Mouse (Mus musculus) limb, embryonic 11.5 days (tissue): ENCODE results near the gene Ldb3. TPM values are rescaled to one million over a fixed set of nuclear protein-coding genes. Genes with fewer than 3 reads are reported as not detected.

Experiments used
- ATAC-seq: fragments of 200-750 bp; cut with Nextera tagmentation; 2 replicates; pipeline ENCODE4 v1.8.0; 2017; ENCODE audit warnings: low read depth; ENCODE audit not compliant: insufficient number of reproducible peaks, low FRiP score, low TSS enrichment
- DNase-seq: peaks from one replicate; pipeline ENCODE4 v3.0.0-alpha.2; 2015; ENCODE audit warnings: low spot score
- H3K27ac ChIP-seq: fragments of 300-500 bp; sonication (generic); replicated peaks from 2 replicates; pipeline ENCODE4 v1.5.1; 2014; ENCODE audit warnings: low read depth, mild to moderate bottlenecking, low read length
- H3K27me3 ChIP-seq: fragments of 300-500 bp; sonication (generic); 2 replicates; pipeline ENCODE4 v1.6.1; 2014; ENCODE audit warnings: mild to moderate bottlenecking, low read length, mixed read lengths; ENCODE audit not compliant: control insufficient read depth, insufficient read depth
- H3K36me3 ChIP-seq: fragments of 300-500 bp; sonication (generic); 2 replicates; pipeline ENCODE4 v1.6.1; 2014; ENCODE audit warnings: mild to moderate bottlenecking, low read length, moderate library complexity, mixed read lengths; ENCODE audit not compliant: control insufficient read depth, insufficient read depth
- H3K4me1 ChIP-seq: fragments of 300-500 bp; sonication (generic); 2 replicates; pipeline ENCODE4 v1.6.1; 2014; ENCODE audit warnings: low read length, mixed read lengths; ENCODE audit not compliant: control insufficient read depth, insufficient read depth
- H3K4me2 ChIP-seq: fragments of 300-500 bp; sonication (generic); 2 replicates; pipeline ENCODE4 v1.6.1; 2014; ENCODE audit warnings: low read depth, mild to moderate bottlenecking, moderate library complexity; ENCODE audit not compliant: severe bottlenecking
- H3K4me3 ChIP-seq: fragments of 300-500 bp; sonication (generic); 2 replicates; pipeline ENCODE4 v1.5.1; 2014; ENCODE audit warnings: low read depth, low read length
- H3K9ac ChIP-seq: fragments of 300-500 bp; sonication (generic); 2 replicates; pipeline ENCODE4 v1.6.1; 2014; ENCODE audit warnings: mild to moderate bottlenecking, low read length
- H3K9me3 ChIP-seq: fragments of 300-500 bp; sonication (generic); 2 replicates; pipeline ENCODE4 v1.6.1; 2016; ENCODE audit warnings: low read length; ENCODE audit not compliant: control insufficient read depth
- WGBS: fragments of 180-500 bp; shearing (Covaris S2); extraction: QIAGEN DNeasy Blood & Tissue Kit; methylation state at CpG from one replicate; pipeline ENCODE4 v1.1.7; 2014; 5-methylcytosine and 5-hydroxymethylcytosine counted together
- polyA plus RNA-seq: library from polyadenylated mRNA; unstranded; fragments of >200 nt; fragmentation: Nextera tagmentation; extraction: Ambion mirVana; gene quantifications from 2 replicates; pipeline ENCODE4 v1.2.1, GENCODE M21; 2014

Ldb3 gene
- polyA plus RNA-seq, 1 experiment from 2014 or later: 0.68 TPM

GRCm38 (mm10) chr14:34517959-34518544 is 70.4 kb downstream of the Ldb3 start:
- no peak overlapping the region for H3K27ac ChIP-seq
- 89% methylated on average over 8 of the region's 8 CpGs for WGBS

GRCm38 (mm10) chr14:34516960-34517577 is 71.4 kb downstream of the Ldb3 start:
- no peak for DNase-seq
- Histone ChIP-seq H3K27ac (no peak overlapping the region), H3K9me3 (no peaks in the 10 kb centered on the region), H3K4me1 (no peaks in the 10 kb centered on the region), H3K4me3 (no peak overlapping the region), H3K4me2 (no peak overlapping the region), H3K27me3 (no peaks in the 10 kb centered on the region), H3K9ac (no peak overlapping the region), H3K36me3 (no peaks in the 10 kb centered on the region)
- ATAC-seq: no peak
- WGBS: 85% methylated on average over 10 of the region's 10 CpGs

More at GRCm38 (mm10) chr14:34517959-34518544, 70.4 kb downstream of the Ldb3 start:
- no peaks in the 10 kb centered on the region for H3K36me3 ChIP-seq
- no peaks in the 10 kb centered on the region for H3K9me3 ChIP-seq
- no peaks in the 10 kb centered on the region for H3K27me3 ChIP-seq
- no peak for ATAC-seq
- DNase-seq: no peak
- no peak overlapping the region for H3K4me3 ChIP-seq
- H3K4me2 ChIP-seq: no peak overlapping the region
- no peak overlapping the region for H3K9ac ChIP-seq
- no peaks in the 10 kb centered on the region for H3K4me1 ChIP-seq

- H3K27ac ChIP-seq: no peak overlapping the region
- no peak overlapping the region for H3K4me3 ChIP-seq
- no peaks in the 10 kb centered on the region for H3K36me3 ChIP-seq
- H3K4me1 ChIP-seq: no peaks in the 10 kb centered on the region
- H3K27me3 ChIP-seq: no peaks in the 10 kb centered on the region
- ATAC-seq: no peak
- WGBS: 92% methylated on average over 5 of the region's 5 CpGs
- H3K9me3 ChIP-seq: no peaks in the 10 kb centered on the region
- no peak overlapping the region for H3K4me2 ChIP-seq
- H3K9ac ChIP-seq: no peak overlapping the region
- DNase-seq: no peak
Measured at GRCm38 (mm10) chr14:34515860-34516259, 72.6 kb downstream of the Ldb3 start.

GRCm38 (mm10) chr14:34514120-34514519 is 74.4 kb downstream of the Ldb3 start:
- no peaks in the 10 kb centered on the region for H3K27me3 ChIP-seq
- 44% methylated on average over 6 of the region's 6 CpGs for WGBS
- H3K9me3 ChIP-seq: no peaks in the 10 kb centered on the region
- no peak overlapping the region for H3K4me3 ChIP-seq
- DNase-seq: no peak
- no peak overlapping the region for H3K9ac ChIP-seq
- H3K4me1 ChIP-seq: no peaks in the 10 kb centered on the region
- H3K36me3 ChIP-seq: no peaks in the 10 kb centered on the region
- H3K27ac ChIP-seq: no peak overlapping the region
- H3K4me2 ChIP-seq: no peak overlapping the region
- ATAC-seq: no peak

GRCm38 (mm10) chr14:34512602-34513001 is 75.9 kb downstream of the Ldb3 start:
- Histone ChIP-seq H3K9me3 (no peaks in the 10 kb centered on the region), H3K4me1 (peaks cover 4% of the 10 kb centered on the region), H3K9ac (no peak overlapping the region), H3K4me3 (no peak overlapping the region), H3K36me3 (no peaks in the 10 kb centered on the region), H3K4me2 (no peak overlapping the region), H3K27ac (no peak overlapping the region), H3K27me3 (0 out of 2 replicates have a peak, but pooled peaks cover 2% of the 10 kb centered on the region)
- WGBS: 89% methylated on average over 4 of the region's 4 CpGs
- no peak for ATAC-seq
- no peak for DNase-seq

- Histone ChIP-seq H3K27me3 (0 out of 2 replicates have a peak, but pooled peaks cover 2% of the 10 kb centered on the region), H3K4me1 (peaks cover 4% of the 10 kb centered on the region), H3K27ac (no peak overlapping the region), H3K4me2 (no peak overlapping the region), H3K9me3 (no peaks in the 10 kb centered on the region), H3K36me3 (no peaks in the 10 kb centered on the region), H3K9ac (no peak overlapping the region), H3K4me3 (no peak overlapping the region)
- no peak for DNase-seq
- ATAC-seq: no peak
- 78% methylated on average over 11 of the region's 11 CpGs for WGBS
Measured at GRCm38 (mm10) chr14:34511901-34512300, 76.6 kb downstream of the Ldb3 start.

- H3K36me3 ChIP-seq: no peaks in the 10 kb centered on the region
- H3K27ac ChIP-seq: no peak overlapping the region
- no peak for DNase-seq
- no peak overlapping the region for H3K4me3 ChIP-seq
- no peak overlapping the region for H3K9ac ChIP-seq
- no peak overlapping the region for H3K4me2 ChIP-seq
- peaks cover 4% of the 10 kb centered on the region for H3K4me1 ChIP-seq
- ATAC-seq: no peak
- WGBS: 67% methylated on average over 7 of the region's 7 CpGs
- H3K27me3 ChIP-seq: 0 out of 2 replicates have a peak, but pooled peaks cover 2% of the 10 kb centered on the region
- H3K9me3 ChIP-seq: no peaks in the 10 kb centered on the region
Measured at GRCm38 (mm10) chr14:34508842-34509439, 79.5 kb downstream of the Ldb3 start.

- no peak for ATAC-seq
- whole genome bisulfite sequencing: 40% methylated on average over 4 of the region's 4 CpGs
- no peak overlapping the region for H3K4me2 ChIP-seq
Measured at GRCm38 (mm10) chr14:34508187-34508840, 80.2 kb downstream of the Ldb3 start.

More at GRCm38 (mm10) chr14:34508187-34508840, 80.2 kb downstream of the Ldb3 start:
- H3K9me3 ChIP-seq: no peaks in the 10 kb centered on the region
- H3K4me1 ChIP-seq: peaks cover 4% of the 10 kb centered on the region
- H3K36me3 ChIP-seq: no peaks in the 10 kb centered on the region
- no peak overlapping the region for H3K9ac ChIP-seq
- DNase-seq: no peak
- 0 out of 2 replicates have a peak, but pooled peaks cover 2% of the 10 kb centered on the region for H3K27me3 ChIP-seq
- no peak overlapping the region for H3K4me3 ChIP-seq
- no peak overlapping the region for H3K27ac ChIP-seq
